Mouse (Mus musculus) ovary, postnatal 10 days (tissue): ENCODE measurements at regions not wholly inside any gene's neighbourhood (a gene's known extent, or its start where the extent isn't known, plus 50 kb on each side); places are given as distances from the start of the nearest gene placed in this dataset.

Experiments
- DNase-seq: peaks from one replicate; pipeline ENCODE4 v3.0.0; 2022; ENCODE audit warnings: low spot score

DNA sequence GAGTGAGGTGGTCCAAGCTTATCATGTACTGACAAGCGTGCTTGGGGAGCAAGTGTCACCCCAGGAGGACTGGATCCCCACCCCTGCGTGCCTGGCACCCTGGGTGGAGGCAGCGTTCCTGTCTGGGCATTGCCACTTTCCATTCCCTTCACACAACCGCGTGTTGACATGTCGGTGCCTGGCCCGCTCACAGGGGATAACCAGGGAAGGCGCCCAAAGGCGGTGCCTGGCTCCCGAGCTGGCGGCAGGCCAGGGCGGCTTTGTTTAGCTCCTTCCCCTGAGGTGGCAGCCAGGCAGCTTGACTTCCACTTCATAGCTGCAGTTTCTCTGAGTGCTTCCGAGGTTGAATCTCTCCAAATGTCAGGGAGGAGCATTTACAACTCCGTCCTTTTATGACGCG, 318.7 kb upstream of the 4930535I16Rik start:
- peak; percentile 20 for DNase-seq

DNA sequence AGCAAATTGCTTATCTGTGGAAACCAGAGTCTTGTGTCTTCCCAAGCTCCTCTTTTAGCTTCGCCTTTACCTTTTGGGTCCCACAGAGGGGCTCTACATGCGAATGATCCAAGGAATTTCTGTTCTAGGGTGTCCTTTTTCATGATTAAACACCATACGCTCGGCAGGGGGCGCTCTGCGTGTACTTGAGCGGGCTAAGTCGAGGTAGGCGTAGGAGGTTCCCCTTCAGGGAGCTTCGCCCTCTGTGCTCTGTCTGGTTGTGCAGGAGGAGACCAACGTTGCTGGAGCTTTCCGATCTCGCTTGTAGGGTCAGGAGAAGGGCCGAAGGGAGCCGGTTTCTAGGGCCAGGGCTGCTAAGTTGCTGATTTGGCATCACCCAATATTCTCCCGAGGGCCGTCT, 310.7 kb upstream of the 4930535I16Rik start:
- peak; percentile 19 for DNase-seq

DNA sequence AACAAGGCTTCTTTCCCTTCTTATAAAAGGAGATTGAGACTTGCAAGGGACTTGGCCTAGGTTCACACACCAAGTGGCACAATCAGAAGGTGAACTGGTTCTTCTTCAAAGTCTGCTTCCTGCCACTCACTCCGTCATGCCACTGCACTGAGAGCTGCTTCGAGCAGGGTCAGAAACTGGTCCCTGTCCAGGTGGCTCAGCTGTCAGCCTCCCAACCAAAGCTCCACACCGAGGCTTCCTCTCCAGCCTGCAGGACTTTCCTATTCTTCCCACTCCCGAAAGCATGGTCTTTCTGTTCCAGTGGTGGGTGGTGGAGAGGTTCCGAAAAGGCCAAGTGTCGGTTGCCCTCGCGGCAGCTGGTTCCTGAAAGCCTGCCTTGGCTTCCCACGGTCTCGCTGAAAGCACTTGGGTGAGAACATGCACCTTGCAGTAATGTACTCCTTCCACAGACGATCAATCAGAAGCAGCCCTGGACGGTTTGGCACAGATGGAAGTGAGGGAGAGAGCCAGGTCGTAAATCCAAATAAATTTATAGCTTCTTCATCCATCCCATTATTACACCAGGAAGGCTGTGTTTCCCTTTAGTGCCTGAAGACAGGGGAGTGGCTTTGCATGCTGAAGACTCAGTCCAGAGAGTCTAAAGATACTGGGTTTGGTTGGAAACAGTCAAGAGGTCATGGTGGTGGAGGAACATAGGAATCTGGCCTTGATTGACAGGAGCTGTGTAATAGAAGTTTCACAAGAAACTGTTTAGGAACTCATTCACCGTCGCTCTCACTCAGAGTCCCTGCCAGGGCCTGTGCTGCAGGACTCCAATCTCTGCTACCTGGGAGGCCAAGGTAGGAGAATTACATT, 306.1 kb upstream of the 4930535I16Rik start:
- no peak for DNase-seq

DNA sequence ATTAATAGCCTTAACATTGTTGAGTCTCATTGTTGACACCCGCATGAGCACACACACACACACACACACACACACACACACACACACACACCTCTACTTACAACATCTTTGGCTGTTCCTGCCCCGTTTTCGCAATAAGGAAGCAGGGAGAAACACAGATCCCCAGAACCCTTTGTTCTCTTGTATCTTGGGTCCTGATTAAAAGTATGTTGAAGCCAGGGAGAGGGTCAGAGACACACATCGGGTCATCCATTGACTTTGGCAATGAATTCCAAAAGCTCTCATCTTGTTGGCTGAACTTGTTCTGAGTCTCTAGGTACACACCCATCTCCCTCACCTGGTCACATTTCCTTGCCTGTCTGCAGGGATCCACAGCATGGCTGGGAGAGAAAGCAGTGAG, 303.9 kb upstream of the 4930535I16Rik start:
- no peak for DNase-seq

DNA sequence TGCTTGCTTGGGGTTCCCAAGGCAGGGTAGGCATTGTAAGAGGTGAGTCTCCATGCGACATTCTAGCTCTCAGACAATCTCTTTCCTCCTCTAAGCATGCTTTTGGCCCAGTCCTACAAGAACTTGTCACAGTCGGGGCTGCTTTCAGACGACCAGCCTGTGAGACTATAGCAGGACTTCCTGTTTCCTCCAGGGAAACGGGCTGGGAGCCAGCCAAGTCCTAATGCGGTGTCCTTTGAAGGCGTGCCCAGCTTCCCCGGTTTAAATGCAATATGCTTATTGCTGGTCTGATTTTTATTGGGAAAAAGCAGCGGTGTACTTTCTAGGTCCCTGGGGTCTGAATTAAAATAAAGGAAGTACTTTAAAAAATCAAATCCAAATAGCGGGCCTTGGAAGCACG, 299.4 kb upstream of the 4930535I16Rik start:
- no peak for DNase-seq

DNA sequence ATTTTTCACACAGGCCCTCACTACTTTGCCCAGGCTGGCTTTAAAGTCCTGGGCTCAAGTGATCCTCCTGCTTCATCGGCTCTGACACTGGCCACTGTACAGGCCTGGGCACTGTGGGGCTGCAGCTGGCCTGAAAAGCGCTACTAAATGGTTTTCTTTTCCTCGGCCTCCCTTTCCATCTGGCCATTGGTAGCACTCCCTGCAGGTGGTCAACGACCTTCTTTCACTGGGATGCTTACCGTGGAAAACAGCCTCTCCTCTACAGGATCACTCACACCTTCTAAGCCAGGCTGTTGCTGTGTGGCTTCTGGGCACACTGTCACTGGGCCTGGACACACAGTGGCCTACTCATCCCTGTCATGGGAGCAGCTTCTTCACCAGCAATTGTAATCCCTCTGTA, 298.5 kb upstream of the 4930535I16Rik start:
- DNase-seq = no peak

DNA sequence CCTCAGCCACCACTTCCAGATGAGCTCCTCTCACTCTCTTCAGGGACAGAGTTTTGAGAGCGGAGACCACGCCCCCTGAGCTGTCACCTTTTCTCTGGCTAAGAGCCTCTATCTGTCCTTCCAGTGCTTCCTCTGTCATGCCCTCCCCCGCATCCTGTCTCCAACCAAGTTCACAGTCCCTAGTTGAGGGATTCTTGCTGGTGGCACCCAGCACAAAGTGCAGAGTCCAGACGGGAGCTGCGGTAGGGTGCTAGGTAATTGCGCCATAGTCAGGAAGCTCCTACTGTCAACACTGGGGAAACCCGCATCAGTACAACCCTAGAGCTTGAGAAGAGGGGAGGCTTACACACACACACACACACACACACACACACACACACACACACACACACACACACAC, 297.3 kb upstream of the 4930535I16Rik start:
- no peak for DNase-seq

DNA sequence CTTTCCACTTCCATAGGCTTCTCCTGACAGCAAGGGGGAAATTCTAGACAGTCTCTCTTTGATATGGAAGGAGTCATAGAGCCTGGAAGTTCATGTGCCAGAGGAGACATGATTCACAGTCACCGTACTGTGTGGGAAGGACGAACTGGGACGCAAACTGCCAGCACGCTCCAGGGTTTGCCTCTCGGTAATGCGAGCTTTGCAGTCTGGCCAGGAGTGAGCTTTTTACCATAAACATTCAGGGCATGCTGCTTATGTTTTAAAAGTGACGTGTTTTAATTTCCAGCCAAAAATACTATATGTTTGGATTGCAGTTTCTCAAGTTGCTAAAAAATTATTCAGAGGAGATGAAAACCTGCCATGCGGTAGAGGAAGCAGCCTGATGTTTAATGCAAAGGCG, 292.3 kb upstream of the 4930535I16Rik start:
- no peak for DNase-seq

DNA sequence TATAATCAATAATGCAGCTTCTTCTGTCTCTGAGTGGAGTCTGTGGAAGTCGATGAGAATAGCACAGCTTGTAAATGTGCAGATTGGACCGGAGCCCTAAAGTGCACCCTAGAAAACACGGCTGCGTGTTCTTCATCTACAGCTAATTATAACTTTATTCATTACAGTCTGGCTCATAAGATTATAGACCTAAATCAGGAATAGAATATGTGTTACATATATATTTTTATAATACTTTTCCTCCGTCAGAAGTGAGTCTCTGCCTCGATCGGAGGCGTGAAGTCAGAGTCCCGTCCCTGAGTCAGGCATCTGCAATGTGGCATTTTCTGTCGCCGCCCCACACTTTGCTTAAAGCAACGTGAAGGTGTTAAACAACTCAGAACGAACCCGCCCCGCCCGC, 288.7 kb upstream of the 4930535I16Rik start:
- no peak for DNase-seq

DNA sequence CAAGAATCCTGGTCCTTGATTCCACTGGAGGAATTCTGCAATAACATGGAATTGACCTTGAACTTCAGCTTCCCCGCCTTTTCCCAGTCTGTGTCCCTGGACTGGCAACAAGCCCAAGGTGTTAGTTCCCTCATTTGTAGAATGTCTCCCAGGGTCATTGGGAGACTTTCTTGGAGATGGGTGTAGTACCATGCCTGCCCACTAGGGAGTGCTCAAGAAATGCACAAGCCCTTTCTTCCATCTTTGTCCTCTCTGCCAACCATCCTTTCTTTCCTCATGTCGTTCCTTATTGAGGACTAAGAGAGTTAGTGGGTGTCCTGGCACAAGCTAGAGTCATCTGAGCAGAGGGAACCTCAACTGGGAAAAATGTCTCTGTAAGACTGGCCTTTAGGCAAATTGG, 285.9 kb upstream of the 4930535I16Rik start:
- DNase-seq = no peak

DNA sequence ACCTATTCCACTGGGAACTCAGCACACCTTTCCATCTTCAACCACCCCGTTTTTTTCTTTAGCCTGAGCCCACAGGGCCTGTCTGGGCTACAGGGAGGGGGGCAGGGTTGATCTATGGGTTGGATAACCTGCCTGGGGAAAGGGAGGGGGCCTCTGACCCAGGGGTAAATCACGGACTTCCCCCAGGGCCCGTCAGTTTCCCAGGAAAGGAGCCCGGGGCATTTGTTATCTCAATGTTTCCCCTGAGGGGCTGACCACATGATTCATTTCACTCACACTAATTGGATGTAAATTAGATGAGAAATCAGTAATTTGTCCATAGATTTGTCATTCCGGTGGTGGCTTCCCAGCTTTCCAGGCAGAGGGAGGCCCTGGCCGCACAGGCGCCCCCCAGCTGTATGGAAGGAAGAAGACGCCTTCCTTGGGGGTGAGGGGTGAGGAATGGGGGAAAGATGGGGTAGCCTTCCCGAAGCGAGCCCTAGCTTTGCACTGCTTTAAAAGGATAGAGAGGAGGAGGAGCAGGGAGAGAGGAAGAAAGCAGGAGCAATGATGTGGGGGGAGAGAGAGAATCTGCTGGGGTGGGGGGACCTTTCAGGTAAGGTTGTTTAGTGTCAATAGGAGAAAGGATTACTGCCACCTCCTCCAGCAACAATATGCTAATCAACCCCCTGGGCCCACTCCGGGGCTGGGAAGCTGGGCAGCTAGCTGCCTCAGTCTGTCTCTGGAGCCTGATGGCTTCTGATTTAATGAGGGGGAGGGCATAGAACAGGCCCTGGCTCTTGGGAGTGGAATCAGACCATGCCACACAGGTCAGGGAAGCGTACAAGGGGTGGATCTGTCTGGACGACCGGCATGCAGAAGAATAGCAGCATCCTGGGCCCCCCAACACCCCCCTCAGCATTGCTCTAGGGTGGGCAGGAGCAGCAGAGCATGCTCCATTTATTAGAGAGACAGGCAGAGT, 282.3 kb upstream of the 4930535I16Rik start:
- no peak for DNase-seq

DNA sequence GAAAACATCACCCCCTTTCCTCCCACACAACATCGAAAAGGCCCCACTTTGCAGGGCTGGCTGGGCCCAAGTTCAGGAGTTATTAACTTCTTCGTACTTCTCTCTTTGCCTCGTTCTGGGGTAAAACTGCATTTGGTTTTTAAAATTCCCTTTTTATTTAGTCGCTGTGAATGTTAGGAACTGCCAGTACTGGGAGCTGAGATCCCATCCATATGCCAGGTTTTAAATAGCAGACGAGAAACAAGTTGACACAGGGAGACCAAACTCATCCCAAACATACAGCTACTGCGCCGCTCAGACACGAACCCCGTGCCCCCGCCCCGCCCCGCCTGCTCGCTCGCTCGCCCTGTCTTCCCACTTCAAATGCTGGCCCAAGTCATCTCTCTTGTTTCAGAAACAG, 281.0 kb upstream of the 4930535I16Rik start:
- DNase-seq = no peak

DNA sequence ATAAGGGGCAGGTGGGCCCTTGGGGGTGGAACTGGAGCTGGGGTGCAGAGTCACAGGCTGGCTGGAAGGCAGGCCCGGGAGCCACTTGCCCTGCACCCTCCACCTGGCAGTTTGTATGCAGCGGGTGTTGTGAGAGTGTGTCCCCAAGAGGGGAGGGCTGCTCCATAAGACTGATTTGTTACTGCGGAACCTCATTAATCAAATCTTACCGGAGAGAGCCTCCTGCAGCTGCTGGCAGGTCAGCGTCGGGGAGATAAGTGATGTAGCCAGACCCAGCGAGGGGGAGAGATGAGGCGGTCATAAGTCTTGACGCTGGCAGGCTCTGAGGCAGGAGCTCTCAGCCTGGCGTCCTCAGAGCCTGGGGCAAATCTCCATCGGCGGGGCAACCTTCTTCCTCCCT, 278.9 kb upstream of the 4930535I16Rik start:
- no peak for DNase-seq

DNA sequence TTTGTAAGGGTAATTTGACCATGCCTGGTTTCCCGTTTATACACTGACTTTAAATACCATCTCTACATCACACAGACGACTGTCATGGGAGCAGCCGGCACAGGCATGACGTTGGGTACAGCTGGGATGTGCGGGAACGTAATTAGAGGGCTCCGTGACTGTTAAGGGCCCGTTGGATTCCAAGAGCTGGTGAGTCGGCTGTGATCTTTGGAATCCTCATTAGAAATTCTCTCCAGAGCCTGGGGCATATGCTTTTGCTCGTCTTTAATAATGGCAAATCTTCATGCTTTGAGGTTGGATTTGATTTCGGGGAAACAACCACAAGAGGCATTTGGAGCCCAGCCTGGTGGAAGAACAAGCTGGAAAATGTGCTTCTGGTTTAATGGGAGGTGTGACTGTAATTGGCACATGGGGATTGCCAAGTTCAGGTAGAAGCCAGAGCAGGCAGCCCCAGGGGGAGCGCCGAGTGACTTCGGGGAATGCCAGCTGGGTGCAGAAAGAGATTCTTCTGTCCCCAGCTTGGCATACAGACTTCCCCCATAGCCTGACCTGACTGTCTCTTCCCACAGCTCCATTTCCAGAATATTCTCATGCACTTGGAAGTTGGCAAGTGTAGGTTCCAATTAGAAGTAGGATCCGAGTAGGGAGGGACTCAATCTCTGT, 275.4 kb upstream of the 4930535I16Rik start:
- no peak for DNase-seq

DNA sequence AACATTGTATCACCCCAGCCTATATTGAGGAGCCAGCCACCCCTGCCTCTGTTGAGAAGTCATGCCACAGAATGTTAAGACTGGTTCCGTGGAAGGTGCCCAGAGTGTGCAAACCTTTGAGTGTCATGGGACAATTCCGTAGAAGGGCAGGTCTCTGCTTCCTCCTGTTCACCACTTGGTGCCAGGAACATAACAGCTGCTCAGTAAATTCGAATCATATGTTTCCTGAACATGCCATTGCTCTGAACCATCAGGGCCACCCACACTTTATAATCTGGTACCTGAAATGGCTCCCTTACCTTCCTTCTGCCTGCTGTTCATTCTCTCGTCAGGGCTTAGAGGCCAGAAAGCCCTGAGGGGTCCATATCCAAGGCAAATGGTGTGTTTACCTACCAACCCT, 273.0 kb upstream of the 4930535I16Rik start:
- DNase-seq = no peak

DNA sequence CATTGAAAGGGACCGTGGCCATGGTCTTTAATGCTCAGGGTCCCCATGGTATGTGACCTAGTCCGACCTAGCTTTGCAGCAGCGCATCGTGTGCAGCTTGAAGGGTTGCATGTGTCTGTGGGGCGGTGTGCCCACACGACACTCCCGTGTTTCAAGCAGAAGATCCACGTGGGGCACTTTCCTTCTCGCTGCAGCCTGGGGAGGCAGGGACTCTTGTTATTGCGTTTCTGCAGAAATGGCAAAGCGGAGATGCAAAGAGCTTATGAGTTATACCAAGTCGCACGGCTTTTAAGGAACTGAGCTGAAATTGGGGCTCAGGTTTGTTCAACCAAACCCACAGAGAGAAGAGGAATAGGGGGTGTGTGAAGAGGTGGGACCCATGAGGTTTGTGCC, 272.2 kb upstream of the 4930535I16Rik start:
- no peak for DNase-seq

DNA sequence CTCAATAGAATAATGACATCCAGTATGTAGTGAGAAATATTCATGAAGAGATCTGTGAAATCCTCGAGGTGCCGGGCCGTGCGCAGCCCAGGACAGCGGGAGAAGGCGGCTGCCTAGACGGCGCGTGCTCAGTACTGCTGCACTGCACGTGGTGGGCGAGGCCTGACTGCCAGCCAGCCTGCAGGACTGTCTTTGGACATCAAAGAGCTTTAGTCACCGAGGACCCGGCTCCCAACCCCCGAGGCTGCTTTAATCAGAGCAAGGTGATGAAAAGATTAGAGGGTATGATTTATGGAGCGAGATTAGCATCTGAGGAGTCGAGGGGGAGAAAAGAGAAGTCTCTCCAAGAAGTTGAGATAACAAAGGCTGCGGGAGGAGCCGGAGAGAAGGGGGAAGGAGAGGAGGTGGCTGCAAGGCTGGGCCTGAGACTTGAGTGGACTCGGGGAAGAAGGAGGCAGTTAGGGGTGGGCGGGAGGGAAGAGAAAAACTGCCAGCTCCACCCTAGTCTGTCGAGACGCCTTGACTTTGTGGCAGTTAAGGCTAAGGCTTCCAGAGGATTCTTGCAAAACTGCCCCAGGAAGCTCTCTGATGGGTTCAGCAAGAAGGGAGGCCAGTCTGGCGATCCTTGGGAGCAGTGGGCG, 271.6 kb upstream of the 4930535I16Rik start:
- no peak for DNase-seq

DNA sequence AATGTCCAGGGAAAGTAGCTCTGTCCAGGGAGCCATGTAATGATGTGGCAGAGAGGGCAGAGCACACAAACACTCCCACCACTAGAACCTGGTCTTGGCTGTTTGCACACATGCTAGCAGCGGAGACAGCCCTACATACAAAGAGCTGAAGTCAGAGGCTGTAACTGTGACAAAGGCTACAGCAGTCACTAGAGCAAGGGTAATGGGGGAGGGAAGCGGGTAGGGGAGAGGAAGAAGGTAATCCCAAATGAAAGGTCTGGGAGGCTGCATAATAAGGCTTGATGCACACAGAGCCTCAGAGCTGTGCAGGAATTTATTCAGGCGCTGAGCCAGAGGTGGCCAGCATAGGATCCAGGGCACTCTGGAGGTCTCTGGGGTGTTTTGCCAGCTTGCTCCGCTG, 269.3 kb upstream of the 4930535I16Rik start:
- DNase-seq = no peak

DNA sequence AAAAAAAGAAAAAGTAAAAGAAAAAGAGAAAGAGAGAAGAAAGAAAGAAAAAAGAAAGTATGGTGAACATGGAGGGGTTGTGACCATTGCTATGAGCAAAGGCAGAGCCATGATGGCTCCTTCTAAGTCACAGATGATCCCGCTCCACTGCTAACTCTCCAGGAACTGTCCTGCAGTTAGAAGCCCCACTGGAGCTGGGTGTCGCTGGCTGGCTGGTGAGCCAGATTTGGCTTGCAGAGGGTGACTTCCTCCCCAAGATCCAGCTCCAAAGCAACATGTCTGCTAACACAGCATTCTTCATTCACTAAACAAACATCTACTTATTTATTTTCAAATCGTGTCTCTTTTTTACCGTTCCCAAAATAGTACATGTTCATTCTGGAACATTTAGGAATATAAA, 263.5 kb upstream of the 4930535I16Rik start:
- no peak for DNase-seq

DNA sequence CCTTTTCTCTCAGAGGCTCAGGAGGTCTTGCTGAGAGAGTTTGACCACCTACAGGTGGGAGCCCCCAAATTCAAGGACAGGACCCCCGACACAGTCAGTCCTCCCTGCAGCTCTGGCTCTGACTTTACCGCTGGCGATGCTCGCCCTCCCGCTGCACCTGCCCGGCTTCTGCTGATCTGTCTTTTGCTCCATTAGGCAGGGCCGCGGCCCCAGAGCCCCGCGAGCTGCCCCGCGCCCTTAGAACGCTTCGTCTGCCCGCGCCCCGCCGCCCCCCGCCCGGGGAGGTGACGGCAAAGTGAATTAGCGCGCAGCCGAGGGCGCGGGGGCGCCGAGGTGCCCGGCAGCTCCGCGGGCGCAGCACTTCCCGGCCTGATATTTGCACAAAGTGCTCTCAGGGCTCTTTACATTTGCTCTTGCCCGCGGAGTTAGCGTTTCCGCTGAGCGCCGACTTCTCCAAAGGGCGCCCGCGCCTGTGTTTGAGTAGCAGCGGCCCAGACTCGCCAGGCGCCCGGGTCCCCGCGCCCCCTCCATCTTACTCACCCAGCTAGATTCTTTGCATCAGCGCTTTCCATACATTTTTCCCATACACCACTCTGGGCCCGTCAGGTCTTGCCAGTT, 260.7 kb upstream of the 4930535I16Rik start:
- DNase-seq = no peak

DNA sequence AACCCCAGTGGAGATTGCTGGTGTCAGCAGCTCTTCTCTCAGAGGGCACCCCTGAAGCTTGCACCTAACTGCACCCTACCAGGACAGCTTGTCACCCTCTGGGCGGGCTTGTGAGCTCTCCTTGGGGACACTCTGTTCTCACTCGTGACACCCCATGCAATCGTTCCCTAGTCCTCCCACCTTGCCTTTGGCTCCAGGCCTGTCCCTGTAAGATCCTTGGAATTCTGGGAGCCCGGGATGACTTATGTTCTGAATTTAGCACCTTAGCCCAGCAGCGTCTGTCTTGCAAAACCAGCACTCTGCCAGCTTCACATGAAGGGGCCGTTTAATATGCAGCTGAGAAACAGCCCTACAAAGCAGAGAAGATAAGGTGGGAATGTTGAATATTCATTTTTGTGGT, 257.7 kb upstream of the 4930535I16Rik start:
- no peak for DNase-seq

DNA sequence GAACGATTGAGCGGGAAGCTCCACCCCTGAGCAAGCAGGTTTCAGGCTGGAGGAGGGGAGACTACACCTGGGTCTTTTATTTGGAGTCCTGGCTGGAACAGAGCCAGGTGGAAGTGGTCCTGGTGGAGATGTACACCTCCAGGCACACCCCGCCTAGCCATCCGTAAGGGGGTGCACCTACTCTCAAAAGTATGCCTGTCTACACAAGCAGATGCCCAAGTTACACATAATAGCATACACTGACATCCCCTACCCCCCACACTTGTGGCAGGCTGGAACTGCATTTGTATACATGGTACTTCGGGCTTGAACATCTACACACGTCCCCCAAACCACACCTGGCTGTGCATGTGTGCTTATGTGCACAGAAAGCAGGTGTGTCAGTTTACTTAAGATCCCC, 236.8 kb upstream of the 4930535I16Rik start:
- no peak for DNase-seq
